Mouse (Mus musculus): ENCODE measurements around the gene Fth1. TPM values are rescaled to one million over a fixed set of nuclear protein-coding genes. Genes with fewer than 3 reads are reported as not detected.

The Fth1 gene
- polyA plus RNA-seq, 1 experiment from 2014 or later: 1,941 TPM

DNA sequence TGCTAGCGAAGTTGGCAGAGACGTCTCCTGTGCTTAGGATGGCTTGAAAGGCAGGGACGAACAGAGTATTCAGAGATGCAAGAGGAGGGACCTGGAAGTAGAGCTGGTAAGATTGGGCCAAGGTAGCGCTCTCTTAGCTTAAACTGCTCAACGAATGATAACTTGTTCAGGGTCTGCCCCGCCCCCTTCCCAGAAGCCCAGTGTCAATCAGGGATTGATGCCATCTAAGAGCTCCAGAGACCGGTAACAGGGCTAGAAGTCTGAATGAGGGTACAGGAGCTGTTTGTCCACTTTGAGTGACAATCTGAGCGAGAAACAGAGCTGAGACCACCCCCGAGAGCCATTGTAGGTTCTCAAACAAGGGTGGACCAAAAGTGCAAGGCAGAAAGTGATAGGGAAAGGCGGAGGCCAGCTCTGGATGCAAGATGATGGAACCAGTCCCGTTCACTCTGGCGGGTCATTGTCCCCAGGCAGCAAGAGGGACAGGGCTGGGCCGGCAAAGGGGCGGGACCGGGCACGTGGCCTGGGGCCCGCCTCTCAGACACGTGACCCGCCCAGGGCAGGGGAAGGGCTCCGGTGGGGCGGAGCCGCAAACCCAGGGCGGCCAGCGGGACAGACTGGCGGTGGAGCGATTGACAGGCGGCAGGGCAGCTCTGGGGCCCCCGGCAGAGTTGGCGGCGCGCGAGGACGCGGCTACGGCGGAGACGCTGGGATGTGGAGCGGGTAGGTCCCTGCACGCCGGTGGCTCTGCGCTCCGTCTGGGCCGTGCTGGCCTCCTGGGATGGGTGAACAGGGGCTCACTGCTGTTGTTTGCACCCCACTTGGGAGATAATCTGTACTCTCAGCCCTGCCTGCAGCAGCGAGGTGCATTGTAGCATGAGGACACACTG, 37.5 kb downstream of the Fth1 start:
- H3K4me1 ChIP-seq (replicated peaks): peaks cover 47% of the 10 kb centered on the region
- 8% methylated on average over 44 of the region's 44 CpGs for WGBS
- H3K9me3 ChIP-seq: no peaks in the 10 kb centered on the region
- H3K4me2 ChIP-seq (replicated peaks): peak overlapping the region; percentile 88
- H3K9ac ChIP-seq: peak overlapping the region; percentile 72
- 0 out of 2 replicates have a peak overlapping the region, but pooled peaks have one; percentile 9 for H3K27ac ChIP-seq
- H3K27me3 ChIP-seq (replicated peaks): no peaks in the 10 kb centered on the region
- peak; percentile 96 for ATAC-seq
- H3K36me3 ChIP-seq: no peaks in the 10 kb centered on the region
- peak overlapping the region; percentile 57 for H3K4me3 ChIP-seq (replicated peaks)

DNA sequence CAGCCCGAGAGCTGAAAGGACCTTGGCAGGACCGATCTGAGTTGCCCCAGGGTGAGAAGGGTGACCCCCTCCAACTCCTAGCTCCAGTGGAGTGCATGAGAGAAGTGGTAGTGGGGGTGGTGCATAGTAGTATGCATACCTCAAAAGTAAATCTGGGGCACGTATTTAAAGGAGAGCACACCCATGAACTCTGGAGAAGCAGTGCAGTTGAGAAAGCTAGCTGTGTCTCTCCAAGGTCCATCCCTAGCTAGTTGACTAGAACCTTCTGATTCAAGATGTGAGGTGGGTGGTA, 38.1 kb downstream of the Fth1 start:
- no peak for ATAC-seq
- Histone ChIP-seq H3K4me3 (replicated peaks) (peak overlapping the region; percentile 57), H3K36me3 (no peaks in the 10 kb centered on the region), H3K27ac (0 out of 2 replicates have a peak overlapping the region, but pooled peaks have one; percentile 9), H3K4me1 (replicated peaks) (peaks cover 46% of the 10 kb centered on the region), H3K4me2 (replicated peaks) (peak overlapping the region; percentile 88), H3K9me3 (no peaks in the 10 kb centered on the region), H3K27me3 (replicated peaks) (no peaks in the 10 kb centered on the region), H3K9ac (peak overlapping the region; percentile 72)
- WGBS: 1% methylated on average over 3 of the region's 3 CpGs

DNA sequence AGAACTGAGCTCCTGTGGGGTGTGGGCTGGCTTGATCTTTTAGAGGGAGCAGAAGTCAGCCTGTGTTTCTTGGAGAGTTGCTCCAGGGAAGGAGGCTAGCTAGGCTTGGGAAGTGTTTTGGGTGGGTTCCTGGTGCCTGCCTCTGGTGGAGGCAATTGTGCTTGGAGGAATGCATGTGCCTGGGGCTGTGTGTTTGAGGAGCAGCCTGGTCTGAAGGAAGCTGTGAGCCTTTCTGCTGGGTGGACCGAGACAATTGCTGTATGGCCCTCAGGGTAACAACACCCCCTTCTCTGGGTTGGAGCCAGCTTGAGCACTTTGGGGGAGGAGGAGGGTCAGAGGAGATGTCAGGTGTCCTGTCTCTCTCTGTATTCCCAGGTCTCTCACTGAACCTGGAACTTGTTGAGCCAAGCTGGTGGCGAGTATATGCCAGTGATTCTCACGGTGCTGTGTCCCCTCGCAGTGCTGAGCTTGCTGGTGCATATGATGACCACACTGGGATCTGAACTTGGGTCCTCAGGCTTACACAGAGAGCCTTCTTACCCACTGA, 38.9 kb downstream of the Fth1 start:
- Histone ChIP-seq H3K4me2 (replicated peaks) (peak overlapping the region; percentile 88), H3K27ac (no peak overlapping the region), H3K27me3 (replicated peaks) (no peaks in the 10 kb centered on the region), H3K4me1 (replicated peaks) (peaks cover 38% of the 10 kb centered on the region), H3K9me3 (no peaks in the 10 kb centered on the region), H3K36me3 (no peaks in the 10 kb centered on the region), H3K9ac (peak overlapping the region; percentile 72; the same call in 1 of the 2 replicates), H3K4me3 (replicated peaks) (peak overlapping the region; percentile 57)
- no peak for ATAC-seq
- WGBS: 65% methylated on average over 4 of the region's 4 CpGs

DNA sequence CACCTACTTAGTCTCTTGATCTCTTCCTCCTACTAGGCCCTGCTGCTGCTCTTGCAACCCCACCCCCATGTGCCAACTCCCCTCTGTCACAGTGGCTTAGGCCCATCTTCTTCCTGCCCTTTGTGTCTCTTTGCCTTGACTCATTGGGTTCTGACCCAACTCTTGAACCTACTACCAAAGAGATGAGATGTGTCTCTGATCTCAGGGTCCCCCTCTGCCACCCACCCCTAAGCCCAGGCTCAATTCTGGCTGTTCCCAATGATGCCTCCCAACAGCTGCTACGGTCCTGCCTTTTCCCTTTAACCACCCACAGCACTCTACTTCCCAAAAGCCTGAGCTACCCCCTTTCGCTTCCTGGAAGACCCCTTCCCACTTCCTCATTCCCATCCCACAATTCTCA, 41.6 kb downstream of the Fth1 start:
- Histone ChIP-seq H3K27ac (no peak overlapping the region), H3K4me3 (replicated peaks) (no peak overlapping the region), H3K9me3 (no peaks in the 10 kb centered on the region), H3K36me3 (0 out of 2 replicates have a peak, but pooled peaks cover 3% of the 10 kb centered on the region), H3K9ac (no peak overlapping the region), H3K27me3 (replicated peaks) (no peaks in the 10 kb centered on the region), H3K4me1 (replicated peaks) (peaks cover 42% of the 10 kb centered on the region), H3K4me2 (replicated peaks) (no peak overlapping the region)
- no peak for ATAC-seq
- 80% methylated on average over 2 of the region's 2 CpGs for WGBS

DNA sequence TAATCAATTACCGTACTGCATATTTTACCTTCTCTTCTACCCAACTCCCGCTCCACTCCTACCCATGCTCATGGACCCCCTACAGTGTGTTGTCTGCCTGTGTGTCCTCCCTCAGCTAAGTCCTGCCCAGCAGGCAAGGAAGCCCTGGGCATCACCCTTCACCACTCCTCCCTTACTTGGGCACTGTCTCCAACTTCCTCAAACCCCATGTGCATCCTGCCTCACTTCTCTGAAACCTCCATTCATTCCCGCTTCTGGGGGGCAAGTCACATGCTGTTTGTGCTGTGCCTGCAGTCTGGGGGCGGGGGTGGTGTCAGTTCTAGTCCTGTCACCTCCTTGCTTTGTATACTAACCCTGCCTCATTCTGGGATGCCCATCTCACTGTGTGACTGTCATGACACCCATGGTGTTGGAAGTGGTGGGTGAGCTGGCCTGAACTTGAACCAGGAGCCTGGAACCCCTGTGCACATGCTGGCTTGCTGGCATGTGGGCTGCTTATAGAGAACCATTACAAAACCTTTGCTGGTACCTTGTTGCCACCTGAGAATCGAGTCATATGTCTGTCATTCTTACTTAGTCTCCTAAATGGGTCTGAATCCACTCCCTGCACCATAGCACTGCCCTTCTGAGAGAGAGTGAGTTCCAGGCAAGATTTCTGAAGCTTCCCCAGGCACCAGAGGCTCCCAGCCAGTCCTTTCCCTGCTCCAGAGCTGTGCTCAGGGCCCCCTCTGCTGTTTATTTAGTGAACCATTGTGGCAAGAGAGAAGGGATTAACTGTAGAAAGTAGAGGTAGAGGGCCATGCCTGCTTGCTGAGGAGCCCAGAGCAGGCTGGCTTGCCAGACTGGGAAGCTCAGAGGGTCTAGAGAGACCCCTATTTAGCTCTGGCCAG, 42.3 kb downstream of the Fth1 start:
- H3K27ac ChIP-seq: peak overlapping the region; percentile 49
- H3K4me3 ChIP-seq (replicated peaks): no peak overlapping the region
- H3K36me3 ChIP-seq: 0 out of 2 replicates have a peak, but pooled peaks cover 3% of the 10 kb centered on the region
- no peaks in the 10 kb centered on the region for H3K9me3 ChIP-seq
- no peak overlapping the region for H3K9ac ChIP-seq
- H3K27me3 ChIP-seq (replicated peaks): no peaks in the 10 kb centered on the region
- 0 out of 2 replicates have a peak, but pooled peaks have one; percentile 22 for ATAC-seq
- WGBS: 65% methylated on average over 5 of the region's 5 CpGs
- no peak overlapping the region for H3K4me2 ChIP-seq (replicated peaks)
- H3K4me1 ChIP-seq (replicated peaks): peaks cover 42% of the 10 kb centered on the region

DNA sequence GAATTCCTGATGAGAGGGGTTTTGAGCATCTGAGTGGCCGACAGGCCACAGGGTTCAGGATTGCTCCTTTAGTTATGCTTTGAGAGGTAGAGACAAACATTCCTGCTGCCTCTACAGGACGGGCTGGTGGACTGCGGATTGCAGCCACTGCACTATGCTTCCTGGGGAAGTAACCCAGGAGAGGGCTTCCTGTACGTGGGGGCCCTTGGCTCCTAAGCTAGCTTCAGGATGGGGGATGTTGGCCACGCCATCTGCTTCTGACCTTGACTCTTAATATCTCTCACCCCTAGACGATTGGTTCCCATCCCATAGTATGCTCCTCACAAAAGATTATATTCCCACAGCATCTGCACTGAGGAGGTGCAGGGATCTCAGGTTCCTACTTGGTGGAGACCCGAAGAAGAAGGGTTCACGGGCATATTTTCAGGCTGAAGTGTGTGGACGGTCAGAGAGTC, 42.9 kb downstream of the Fth1 start:
- peaks cover 38% of the 10 kb centered on the region for H3K4me1 ChIP-seq (replicated peaks)
- H3K27me3 ChIP-seq (replicated peaks): no peaks in the 10 kb centered on the region
- no peak overlapping the region for H3K9ac ChIP-seq
- no peak overlapping the region for H3K4me2 ChIP-seq (replicated peaks)
- H3K36me3 ChIP-seq: 0 out of 2 replicates have a peak, but pooled peaks cover 3% of the 10 kb centered on the region
- H3K27ac ChIP-seq: peak overlapping the region; percentile 49
- WGBS: 62% methylated on average over 9 of the region's 9 CpGs
- no peak overlapping the region for H3K4me3 ChIP-seq (replicated peaks)
- H3K9me3 ChIP-seq: no peaks in the 10 kb centered on the region
- ATAC-seq: no peak

DNA sequence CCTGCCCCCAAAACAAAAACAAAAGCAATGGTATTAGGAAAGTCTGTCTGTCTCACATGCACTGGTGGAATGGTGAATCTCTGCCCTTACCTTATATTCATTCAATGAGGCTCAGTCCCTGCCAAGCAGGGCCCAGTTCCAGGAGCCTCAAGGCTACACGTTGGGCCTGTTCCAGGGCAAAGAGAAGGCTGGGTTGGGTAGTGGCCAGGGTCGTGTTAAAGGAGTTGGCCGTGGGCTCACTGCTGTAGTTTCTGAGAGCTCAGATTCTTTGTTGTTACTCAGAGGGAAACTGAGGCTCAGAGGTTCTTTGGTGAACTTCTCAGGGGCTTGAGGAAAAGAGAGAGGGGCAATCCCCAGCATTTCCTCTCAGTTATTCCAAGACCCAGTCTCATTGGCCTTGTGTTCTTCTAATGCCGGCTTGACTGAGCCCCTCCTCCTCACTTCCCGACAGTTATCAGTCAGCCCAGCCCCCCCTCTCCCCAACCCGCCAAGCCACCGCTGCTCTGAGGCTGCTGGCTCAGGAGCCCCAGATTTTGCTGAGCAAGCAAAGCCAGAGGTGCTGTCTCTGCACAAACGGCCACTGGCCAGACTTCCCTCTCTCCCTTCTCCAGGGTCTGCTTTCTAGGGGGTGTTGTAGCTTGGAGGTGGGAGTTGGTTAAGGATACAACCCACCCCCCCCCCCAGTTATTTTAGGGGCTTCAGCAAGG, 44.9 kb downstream of the Fth1 start:
- Histone ChIP-seq H3K4me3 (replicated peaks) (no peak overlapping the region), H3K4me2 (replicated peaks) (peak overlapping the region; percentile 1; the same call in 1 of the 2 replicates), H3K27me3 (replicated peaks) (no peaks in the 10 kb centered on the region), H3K27ac (peak overlapping the region; percentile 52), H3K36me3 (0 out of 2 replicates have a peak, but pooled peaks cover 3% of the 10 kb centered on the region), H3K9me3 (no peaks in the 10 kb centered on the region), H3K4me1 (replicated peaks) (peaks cover 27% of the 10 kb centered on the region), H3K9ac (no peak overlapping the region)
- ATAC-seq: peak; percentile 69
- WGBS: 19% methylated on average over 8 of the region's 8 CpGs

DNA sequence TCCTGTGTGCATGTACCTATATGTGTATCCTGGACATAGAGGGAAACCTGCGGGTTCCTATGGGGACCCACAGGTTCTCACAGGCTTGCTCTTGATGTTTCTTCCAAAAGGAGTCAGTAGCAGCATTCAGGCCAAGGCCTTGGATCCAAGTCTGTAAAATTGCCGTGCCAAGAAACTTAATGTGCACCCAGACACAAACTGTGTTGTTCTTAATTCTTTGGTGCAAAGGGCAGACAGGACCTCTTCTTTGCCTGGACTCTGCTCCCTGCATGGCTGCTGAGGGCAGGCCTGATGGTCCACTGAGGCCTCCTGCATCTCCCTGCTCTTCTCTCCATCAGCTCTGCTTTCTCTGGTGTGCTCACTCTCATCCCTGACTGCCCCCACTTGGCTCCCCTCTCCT, 49.3 kb downstream of the Fth1 start:
- no peak for ATAC-seq
- Histone ChIP-seq H3K27me3 (replicated peaks) (no peaks in the 10 kb centered on the region), H3K27ac (no peak overlapping the region), H3K9me3 (no peaks in the 10 kb centered on the region), H3K4me2 (replicated peaks) (no peak overlapping the region), H3K4me1 (replicated peaks) (peaks cover 15% of the 10 kb centered on the region), H3K36me3 (0 out of 2 replicates have a peak, but pooled peaks cover 3% of the 10 kb centered on the region), H3K9ac (no peak overlapping the region), H3K4me3 (replicated peaks) (no peak overlapping the region)
- 88% methylated on average over 2 of the region's 2 CpGs for WGBS

DNA sequence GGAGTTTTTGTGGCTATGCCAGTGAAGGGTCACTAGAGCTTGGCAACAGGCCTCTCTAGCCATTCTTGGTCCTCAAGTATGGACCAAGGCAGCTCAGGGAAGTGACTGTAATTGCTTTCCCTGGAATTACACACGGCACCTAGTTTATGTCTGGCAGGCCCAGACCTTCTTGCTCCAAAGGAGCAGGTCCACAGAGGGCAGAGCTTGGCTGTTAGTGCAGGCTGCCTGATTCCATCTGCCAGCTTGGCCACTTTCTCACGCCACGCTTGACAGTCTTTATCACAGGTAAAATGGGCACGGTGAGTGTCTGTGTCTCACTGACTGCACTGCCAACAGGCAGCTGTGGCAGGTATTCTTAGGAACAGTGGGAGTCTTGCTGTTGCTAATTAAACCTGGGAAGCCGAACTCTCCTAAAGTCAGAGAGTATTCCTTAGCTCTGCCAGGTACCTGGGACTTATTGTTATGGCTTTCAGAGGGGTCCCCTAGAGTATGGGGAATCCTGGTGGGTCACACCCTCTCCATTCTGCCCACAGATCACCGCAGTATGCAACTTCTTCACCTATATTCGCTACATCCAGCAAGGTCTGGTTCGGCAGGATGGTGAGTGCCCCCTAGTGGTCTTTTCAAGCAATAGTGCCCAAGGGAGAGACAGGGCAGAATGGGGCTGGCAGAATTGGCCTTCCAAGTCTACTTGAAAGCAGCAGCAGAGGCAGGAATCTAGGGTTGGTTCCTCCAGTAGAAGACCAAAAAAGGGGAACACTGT, 53.0 kb downstream of the Fth1 start:
- Histone ChIP-seq H3K9ac (no peak overlapping the region), H3K27ac (no peak overlapping the region), H3K4me2 (replicated peaks) (no peak overlapping the region), H3K9me3 (no peaks in the 10 kb centered on the region), H3K27me3 (replicated peaks) (no peaks in the 10 kb centered on the region), H3K4me1 (replicated peaks) (peaks cover 6% of the 10 kb centered on the region; the same call in 1 of the 2 replicates), H3K36me3 (no peaks in the 10 kb centered on the region), H3K4me3 (replicated peaks) (no peak overlapping the region)
- peak; percentile 56 for ATAC-seq
- WGBS: 43% methylated on average over 8 of the region's 8 CpGs

DNA sequence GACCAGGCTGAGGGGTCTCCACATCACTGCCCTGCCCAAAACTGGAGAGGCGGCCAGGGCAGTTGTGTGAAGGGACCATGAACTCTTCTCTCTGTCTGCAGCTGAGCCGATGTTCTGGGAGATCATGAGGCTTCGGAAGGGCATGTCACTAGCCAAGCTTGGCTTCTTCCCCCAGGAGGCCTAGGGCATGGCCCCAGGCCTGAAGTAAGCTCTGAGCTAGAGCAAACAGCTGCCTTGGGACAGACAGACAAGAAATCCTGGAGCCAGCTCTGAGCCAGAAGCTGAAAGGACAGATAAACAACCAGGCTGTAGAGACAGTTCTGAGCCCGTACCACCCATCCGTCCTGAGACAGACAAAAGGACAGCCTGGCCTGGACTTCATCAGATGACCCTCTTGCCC, 54.0 kb downstream of the Fth1 start:
- 80% methylated on average over 5 of the region's 5 CpGs for WGBS
- Histone ChIP-seq H3K4me2 (replicated peaks) (no peak overlapping the region), H3K27ac (no peak overlapping the region), H3K4me3 (replicated peaks) (no peak overlapping the region), H3K4me1 (replicated peaks) (peaks cover 15% of the 10 kb centered on the region), H3K9me3 (no peaks in the 10 kb centered on the region), H3K9ac (no peak overlapping the region), H3K36me3 (no peaks in the 10 kb centered on the region), H3K27me3 (replicated peaks) (no peaks in the 10 kb centered on the region)
- no peak; the same call in 1 of the 2 replicates for ATAC-seq

Measured in intestine, embryonic 15.5 days (tissue).